8 mouse cellular contexts compared by ENCODE assay signal in genomic region chr2:118747301-118747960, GRCm38 (mm10). TPM values are rescaled to one million over a fixed set of nuclear protein-coding genes. Genes with fewer than 3 reads are reported as not detected.
DNase-seq lines count a peak whose midpoint lies in the region; ATAC-seq and TF ChIP-seq lines count a peak whose summit lies in the region.

No protein-coding gene starts in this region.

- ATAC-seq in intestine, embryonic 15.5 days: no peak
- no peak for ATAC-seq in lung, postnatal 0 days
- no peak for ATAC-seq in erythroid progenitor cell, adult 5-6 weeks (replicated peaks; ENCODE audit: low FRiP score, poor library complexity, severe bottlenecking)
- no peak for ATAC-seq in activated CD4-positive, CD25-positive, alpha-beta regulatory T cell, adult 4 months

- H3K9me3 ChIP-seq in forebrain, embryonic 10.5 days: no peaks in the 10 kb centered on the region
- no peaks in the 10 kb centered on the region for H3K9me3 ChIP-seq in intestine, embryonic 15.5 days
- H3K9me3 ChIP-seq in lung, postnatal 0 days (ENCODE audit: low read length): no peaks in the 10 kb centered on the region

- no peak overlapping the region for H3K27ac ChIP-seq in forebrain, embryonic 10.5 days
- no peak overlapping the region for H3K27ac ChIP-seq in intestine, embryonic 15.5 days
- H3K27ac ChIP-seq in lung, postnatal 0 days (ENCODE audit: low read length): peak overlapping the region; percentile 11; the same call in 1 of the 2 replicates

- H3K4me1 ChIP-seq in forebrain, embryonic 10.5 days: peaks cover 66% of the 10 kb centered on the region
- H3K4me1 ChIP-seq in intestine, embryonic 15.5 days (replicated peaks): peaks cover 35% of the 10 kb centered on the region
- H3K4me1 ChIP-seq in lung, postnatal 0 days (ENCODE audit: insufficient read depth, low read depth, low read length): peaks cover 32% of the 10 kb centered on the region

- H3K79me3 ChIP-seq in C2C12 (ENCODE audit: low read depth): peaks cover 4% of the 10 kb centered on the region

- no peaks in the 10 kb centered on the region for H3K27me3 ChIP-seq in C2C12 (ENCODE audit: control insufficient read depth, insufficient read depth, insufficient read length)
- H3K27me3 ChIP-seq in forebrain, embryonic 10.5 days (ENCODE audit: poor library complexity, severe bottlenecking): peaks cover 82% of the 10 kb centered on the region
- peaks cover 5% of the 10 kb centered on the region; the same call in 1 of the 2 replicates for H3K27me3 ChIP-seq in intestine, embryonic 15.5 days (replicated peaks)
- H3K27me3 ChIP-seq in lung, postnatal 0 days (replicated peaks; ENCODE audit: insufficient read depth, low read length): no peaks in the 10 kb centered on the region

- peak overlapping the region; percentile 71 for H3K4me3 ChIP-seq in C2C12 (ENCODE audit: insufficient read depth, poor library complexity, severe bottlenecking)
- H3K4me3 ChIP-seq in forebrain, embryonic 10.5 days: peak overlapping the region; percentile 95
- peak overlapping the region; percentile 83 for H3K4me3 ChIP-seq in intestine, embryonic 15.5 days (replicated peaks)
- peak overlapping the region; percentile 84 for H3K4me3 ChIP-seq in lung, postnatal 0 days (ENCODE audit: low read depth, low read length)

- H3K9ac ChIP-seq in intestine, embryonic 15.5 days: no peak overlapping the region
- H3K9ac ChIP-seq in lung, postnatal 0 days (replicated peaks; ENCODE audit: low read depth): peak overlapping the region; percentile 29; the same call in 1 of the 2 replicates

- H3K36me3 ChIP-seq in C2C12 (ENCODE audit: control insufficient read depth, insufficient read depth): peaks cover 11% of the 10 kb centered on the region
- peaks cover 14% of the 10 kb centered on the region for H3K36me3 ChIP-seq in forebrain, embryonic 10.5 days (replicated peaks)
- no peaks in the 10 kb centered on the region for H3K36me3 ChIP-seq in intestine, embryonic 15.5 days
- 0 out of 2 replicates have a peak, but pooled peaks cover 8% of the 10 kb centered on the region for H3K36me3 ChIP-seq in lung, postnatal 0 days (ENCODE audit: insufficient read depth, low read length)

- peak; percentile 55 for DNase-seq in adrenal gland, postnatal 10 days
- DNase-seq in adrenal gland, adult 2 months: no peak
- DNase-seq in forebrain, embryonic 10.5 days (ENCODE audit: extremely low spot score, low spot score): no peak
- DNase-seq in lung, postnatal 0 days (ENCODE audit: low spot score): peak; percentile 66

- TF ChIP-seq CTCF in C2C12 (IDR thresholded peaks at IDR 0.05; ENCODE audit: control insufficient read depth, insufficient read depth, insufficient read length): no peak
- TF ChIP-seq CTCF in lung, postnatal 0 days (IDR thresholded peaks at IDR 0.05): no peak

- peak overlapping the region; percentile 12 for H3ac ChIP-seq in C2C12 (ENCODE audit: control insufficient read depth, insufficient read length, low read depth)

- peak overlapping the region; percentile 96 for H3K4me2 ChIP-seq in intestine, embryonic 15.5 days (replicated peaks)
- peak overlapping the region; percentile 99 for H3K4me2 ChIP-seq in lung, postnatal 0 days (replicated peaks; ENCODE audit: low read depth, low read length)

- 46% methylated on average over 10 of the region's 10 CpGs for WGBS in forebrain, embryonic 10.5 days
- 36% methylated on average over 10 of the region's 10 CpGs for WGBS in intestine, embryonic 15.5 days
- 15% methylated on average over 10 of the region's 10 CpGs for WGBS in lung, postnatal 0 days

- peak; percentile 29; the same call in 1 of the 2 replicates for TF ChIP-seq EP300 in lung, postnatal 0 days (IDR thresholded peaks at IDR 0.05)

- peaks cover 24% of the 10 kb centered on the region for H3K79me2 ChIP-seq in C2C12 (ENCODE audit: control insufficient read depth, insufficient read depth)

TF ChIP-seq in C2C12, 6 proteins besides CTCF, POLR2A, EP300 and RAD21:
- no peak for TF ChIP-seq USF1 (IDR thresholded peaks at IDR 0.05; ENCODE audit: low read depth)
- TF ChIP-seq FOSL1 (IDR thresholded peaks at IDR 0.05; ENCODE audit: insufficient read depth, low read length, poor library complexity, severe bottlenecking): no peak
- TF ChIP-seq MAX (IDR thresholded peaks at IDR 0.05): no peak
- TF ChIP-seq MYOG (IDR thresholded peaks at IDR 0.05; ENCODE audit: control insufficient read depth, extremely low read depth, insufficient read length): no peak
- TF ChIP-seq CEBPB (IDR thresholded peaks at IDR 0.05; ENCODE audit: low read depth): no peak
- TF ChIP-seq MYOD1 (IDR thresholded peaks at IDR 0.05; ENCODE audit: control insufficient read depth, insufficient read length, low read depth): no peak
TF ChIP-seq in C2C12: peak in this region for 0.

RNA-seq across cellular contexts. Expression of gene Inafm2, which starts 1.9 kb away (rescaled TPM):
- 10 to 100 TPM; 27.3 to 27.9 TPM for total RNA-seq in adrenal gland, postnatal 10 days (2021)
- total RNA-seq in adrenal gland, adult 2 months (2021): 10 to 100 TPM; 30.0 to 45.0 TPM
- 22.1 and 31.3 TPM in 2 replicates for polyA plus RNA-seq in adrenal gland, adult 2 months (2012; rRNA removed)
- polyA plus RNA-seq in C2C12 (2012; fragmentation: generic; extraction: Trizol): 10.3 TPM
- polyA plus RNA-seq in forebrain, embryonic 10.5 days (2016; fragmentation: Nextera tagmentation; extraction: Ambion mirVana): 19.8 and 21.7 TPM in 2 replicates
- polyA plus RNA-seq in intestine, embryonic 15.5 days (2015; fragmentation: Nextera tagmentation; extraction: Ambion mirVana): 21.0 and 23.4 TPM in 2 replicates
- 34.5 and 35.9 TPM in 2 replicates for polyA plus RNA-seq in lung, postnatal 0 days (2015; fragmentation: Nextera tagmentation; extraction: Ambion mirVana)
- total RNA-seq in erythroid progenitor cell, adult 5-6 weeks (2015; ENCODE audit: low replicate concordance): 5.0 and 8.4 TPM in 2 replicates
- 1.3 and 3.6 TPM in 2 replicates for total RNA-seq in erythroid progenitor cell, adult 5-6 weeks (2017; ENCODE audit: low replicate concordance)
- 10 to 100 TPM; 19.8 to 27.2 TPM for polyA plus RNA-seq in activated CD4-positive, CD25-positive, alpha-beta regulatory T cell, adult 4 months (2017; shearing (Covaris generic))

RNA-seq across cellular contexts. Expression of gene Ccdc9b, which starts 15.0 kb away (rescaled TPM):
- 1 to 10 TPM; 3.2 to 5.5 TPM for total RNA-seq in adrenal gland, postnatal 10 days (2021)
- 10 to 100 TPM in 1 of 2 experiments, 1 to 10 TPM in 1; 3.3 to 13.9 TPM for total RNA-seq in adrenal gland, adult 2 months (2021)
- 4.0 and 5.3 TPM in 2 replicates for polyA plus RNA-seq in adrenal gland, adult 2 months (2012; rRNA removed)
- 9.3 TPM for polyA plus RNA-seq in C2C12 (2012; fragmentation: generic; extraction: Trizol)
- 0.53 and 0.64 TPM in 2 replicates for polyA plus RNA-seq in forebrain, embryonic 10.5 days (2016; fragmentation: Nextera tagmentation; extraction: Ambion mirVana)
- 1.1 TPM in 2 replicates for polyA plus RNA-seq in intestine, embryonic 15.5 days (2015; fragmentation: Nextera tagmentation; extraction: Ambion mirVana)
- 4.3 and 4.7 TPM in 2 replicates for polyA plus RNA-seq in lung, postnatal 0 days (2015; fragmentation: Nextera tagmentation; extraction: Ambion mirVana)
- total RNA-seq in erythroid progenitor cell, adult 5-6 weeks (2015; ENCODE audit: low replicate concordance): 2.1 TPM in 1 of 2 replicates, not detected in the other
- 0.30 and 0.51 TPM in 2 replicates for total RNA-seq in erythroid progenitor cell, adult 5-6 weeks (2017; ENCODE audit: low replicate concordance)
- not detected for polyA plus RNA-seq in activated CD4-positive, CD25-positive, alpha-beta regulatory T cell, adult 4 months (2017; shearing (Covaris generic))

RNA-seq across cellular contexts. Expression of gene Plcb2, which starts 19.2 kb away (rescaled TPM):
- total RNA-seq in adrenal gland, postnatal 10 days (2021): 1 to 10 TPM; 1.8 to 3.0 TPM
- total RNA-seq in adrenal gland, adult 2 months (2021): 1 to 10 TPM; 1.6 to 2.4 TPM
- polyA plus RNA-seq in adrenal gland, adult 2 months (2012; rRNA removed): 0.97 and 1.4 TPM in 2 replicates
- polyA plus RNA-seq in C2C12 (2012; fragmentation: generic; extraction: Trizol): not detected
- polyA plus RNA-seq in forebrain, embryonic 10.5 days (2016; fragmentation: Nextera tagmentation; extraction: Ambion mirVana): 0.38 and 0.46 TPM in 2 replicates
- 1.2 and 1.6 TPM in 2 replicates for polyA plus RNA-seq in intestine, embryonic 15.5 days (2015; fragmentation: Nextera tagmentation; extraction: Ambion mirVana)
- 1.6 TPM in 2 replicates for polyA plus RNA-seq in lung, postnatal 0 days (2015; fragmentation: Nextera tagmentation; extraction: Ambion mirVana)
- 14.3 and 18.4 TPM in 2 replicates for total RNA-seq in erythroid progenitor cell, adult 5-6 weeks (2015; ENCODE audit: low replicate concordance)
- total RNA-seq in erythroid progenitor cell, adult 5-6 weeks (2017; ENCODE audit: low replicate concordance): 9.8 and 12.3 TPM in 2 replicates
- 10 to 100 TPM; 17.4 to 20.2 TPM for polyA plus RNA-seq in activated CD4-positive, CD25-positive, alpha-beta regulatory T cell, adult 4 months (2017; shearing (Covaris generic))

RNA-seq across cellular contexts. Expression of gene Phgr1, which starts 25.1 kb away (rescaled TPM):
- total RNA-seq in adrenal gland, postnatal 10 days (2021): not detected
- not detected for total RNA-seq in adrenal gland, adult 2 months (2021)
- 0.83 TPM in 1 of 2 replicates, not detected in the other for polyA plus RNA-seq in adrenal gland, adult 2 months (2012; rRNA removed)
- not detected for polyA plus RNA-seq in C2C12 (2012; fragmentation: generic; extraction: Trizol)
- polyA plus RNA-seq in forebrain, embryonic 10.5 days (2016; fragmentation: Nextera tagmentation; extraction: Ambion mirVana): not detected in 2 replicates
- 41.2 and 48.8 TPM in 2 replicates for polyA plus RNA-seq in intestine, embryonic 15.5 days (2015; fragmentation: Nextera tagmentation; extraction: Ambion mirVana)
- 11.9 and 13.6 TPM in 2 replicates for polyA plus RNA-seq in lung, postnatal 0 days (2015; fragmentation: Nextera tagmentation; extraction: Ambion mirVana)
- not detected in 2 replicates for total RNA-seq in erythroid progenitor cell, adult 5-6 weeks (2015; ENCODE audit: low replicate concordance)
- total RNA-seq in erythroid progenitor cell, adult 5-6 weeks (2017; ENCODE audit: low replicate concordance): not detected in 2 replicates
- polyA plus RNA-seq in activated CD4-positive, CD25-positive, alpha-beta regulatory T cell, adult 4 months (2017; shearing (Covaris generic)): not detected

RNA-seq across cellular contexts. Expression of gene Disp2, which starts 32.1 kb away (rescaled TPM):
- total RNA-seq in adrenal gland, postnatal 10 days (2021): 10 to 100 TPM; 22.0 to 26.2 TPM
- total RNA-seq in adrenal gland, adult 2 months (2021): 10 to 100 TPM; 27.0 to 38.5 TPM
- 25.9 and 27.7 TPM in 2 replicates for polyA plus RNA-seq in adrenal gland, adult 2 months (2012; rRNA removed)
- polyA plus RNA-seq in C2C12 (2012; fragmentation: generic; extraction: Trizol): 0.05 TPM
- 1.0 and 1.2 TPM in 2 replicates for polyA plus RNA-seq in forebrain, embryonic 10.5 days (2016; fragmentation: Nextera tagmentation; extraction: Ambion mirVana)
- 2.7 TPM in 2 replicates for polyA plus RNA-seq in intestine, embryonic 15.5 days (2015; fragmentation: Nextera tagmentation; extraction: Ambion mirVana)
- polyA plus RNA-seq in lung, postnatal 0 days (2015; fragmentation: Nextera tagmentation; extraction: Ambion mirVana): 0.95 and 1.1 TPM in 2 replicates
- total RNA-seq in erythroid progenitor cell, adult 5-6 weeks (2015; ENCODE audit: low replicate concordance): not detected in 2 replicates
- total RNA-seq in erythroid progenitor cell, adult 5-6 weeks (2017; ENCODE audit: low replicate concordance): 0.26 TPM in 1 of 2 replicates, not detected in the other
- polyA plus RNA-seq in activated CD4-positive, CD25-positive, alpha-beta regulatory T cell, adult 4 months (2017; shearing (Covaris generic)): under 1 TPM in 1 of 2 experiments, not detected in 1; 0.25 TPM

Comparison
In these comparisons a context has a peak if more than half of its experiments do, and no peak if none do; other contexts are left out.
1. DNase-seq: peak in adrenal gland, postnatal 10 days (single experiment) and lung, postnatal 0 days (single experiment); none in adrenal gland, adult 2 months (single experiment) and forebrain, embryonic 10.5 days (single experiment).
2. Peak in every context shown above with its lines, with median percentiles within 50 percentile points of each other: H3K4me3 ChIP-seq.